Mouse (Mus musculus) erythroblast, embryonic 14.5 days (primary cell): ENCODE data around the gene Prkca. TPM values are rescaled to one million over a fixed set of nuclear protein-coding genes. Genes with fewer than 3 reads are reported as not detected.

Experiments
- H3K27me3 ChIP-seq: 2 replicates; pipeline ENCODE4 v1.6.1; 2012; ENCODE audit warnings: inconsistent platforms; ENCODE audit not compliant: control insufficient read depth
- H3K36me3 ChIP-seq: 2 replicates; pipeline ENCODE4 v1.6.1; 2012; ENCODE audit warnings: mild to moderate bottlenecking, inconsistent platforms; ENCODE audit not compliant: control insufficient read depth
- H3K4me1 ChIP-seq: 2 replicates; pipeline ENCODE4 v1.6.1; 2012; ENCODE audit warnings: inconsistent platforms; ENCODE audit not compliant: control insufficient read depth
- H3K4me3 ChIP-seq: replicated peaks from 2 replicates; pipeline ENCODE3; 2012; ENCODE audit warnings: moderate library complexity, mild to moderate bottlenecking, inconsistent platforms
- H3K9me3 ChIP-seq: 2 replicates; pipeline ENCODE4 v1.6.1; 2012; ENCODE audit warnings: low read length, inconsistent platforms, mixed read lengths; ENCODE audit not compliant: control insufficient read depth
- GATA1 ChIP-seq: IDR thresholded peaks from 2 replicates; pipeline ENCODE4 v1.6.1; 2012; ENCODE audit warnings: low read length, inconsistent platforms, mixed read lengths
- TAL1 ChIP-seq: IDR thresholded peaks from 3 replicates; pipeline ENCODE4 v1.6.1; 2012; ENCODE audit warnings: low read length, inconsistent platforms, mixed read lengths
- polyA plus RNA-seq: library from polyadenylated mRNA; stranded (reverse); fragments of >175 nt; gene quantifications from 2 replicates; pipeline ENCODE4 v1.2.3, GENCODE M21; 2012

Gene Prkca
- polyA plus RNA-seq, 1 experiment, result 0.01 TPM

GRCm38 (mm10) chr11:108325943-108326342 lies 17.8 kb downstream of the Prkca start:
- no peak for TF ChIP-seq TAL1
- TF ChIP-seq GATA1, result no peak
- Histone ChIP-seq H3K9me3 (no peaks in the 10 kb centered on the region), H3K36me3 (no peaks in the 10 kb centered on the region), H3K4me3 (no peak overlapping the region), H3K27me3 (no peaks in the 10 kb centered on the region), H3K4me1 (no peaks in the 10 kb centered on the region)

GRCm38 (mm10) chr11:108322156-108322555 lies 21.6 kb downstream of the Prkca start:
- TF ChIP-seq GATA1 (no peak), TAL1 (no peak)
- no peaks in the 10 kb centered on the region for H3K4me1 ChIP-seq
- no peak overlapping the region for H3K4me3 ChIP-seq
- H3K9me3 ChIP-seq, result no peaks in the 10 kb centered on the region
- H3K36me3 ChIP-seq, result no peaks in the 10 kb centered on the region
- no peaks in the 10 kb centered on the region for H3K27me3 ChIP-seq

- Histone ChIP-seq H3K4me3 (no peak overlapping the region), H3K4me1 (no peaks in the 10 kb centered on the region), H3K9me3 (no peaks in the 10 kb centered on the region), H3K27me3 (no peaks in the 10 kb centered on the region), H3K36me3 (no peaks in the 10 kb centered on the region)
- TF ChIP-seq TAL1 (no peak), GATA1 (no peak)
Observed at GRCm38 (mm10) chr11:108320561-108320960, 23.2 kb downstream of the Prkca start.

- no peaks in the 10 kb centered on the region for H3K36me3 ChIP-seq
- H3K4me3 ChIP-seq, result no peak overlapping the region
- no peaks in the 10 kb centered on the region for H3K4me1 ChIP-seq
- H3K9me3 ChIP-seq, result no peaks in the 10 kb centered on the region
- no peak for TF ChIP-seq GATA1
- no peak for TF ChIP-seq TAL1
- H3K27me3 ChIP-seq, result no peaks in the 10 kb centered on the region
Observed at GRCm38 (mm10) chr11:108319162-108319561, 24.6 kb downstream of the Prkca start.

GRCm38 (mm10) chr11:108317878-108318277 lies 25.9 kb downstream of the Prkca start:
- no peaks in the 10 kb centered on the region for H3K9me3 ChIP-seq
- H3K36me3 ChIP-seq, result no peaks in the 10 kb centered on the region
- TF ChIP-seq GATA1, result no peak
- H3K4me3 ChIP-seq, result no peak overlapping the region
- H3K4me1 ChIP-seq, result no peaks in the 10 kb centered on the region
- H3K27me3 ChIP-seq, result no peaks in the 10 kb centered on the region

GRCm38 (mm10) chr11:108315736-108316135 lies 28.0 kb downstream of the Prkca start:
- Histone ChIP-seq H3K36me3 (no peaks in the 10 kb centered on the region), H3K4me1 (no peaks in the 10 kb centered on the region), H3K27me3 (no peaks in the 10 kb centered on the region), H3K9me3 (no peaks in the 10 kb centered on the region), H3K4me3 (no peak overlapping the region)
- no peak for TF ChIP-seq TAL1
- TF ChIP-seq GATA1, result no peak

- H3K27me3 ChIP-seq, result no peaks in the 10 kb centered on the region
- H3K9me3 ChIP-seq, result no peaks in the 10 kb centered on the region
- no peaks in the 10 kb centered on the region for H3K36me3 ChIP-seq
- TF ChIP-seq GATA1, result no peak
- TF ChIP-seq TAL1, result no peak
- H3K4me3 ChIP-seq, result no peak overlapping the region
- no peaks in the 10 kb centered on the region for H3K4me1 ChIP-seq
Observed at GRCm38 (mm10) chr11:108312516-108312915, 31.2 kb downstream of the Prkca start.

GRCm38 (mm10) chr11:108311912-108312311 lies 31.8 kb downstream of the Prkca start:
- Histone ChIP-seq H3K4me3 (no peak overlapping the region), H3K4me1 (peaks cover 2% of the 10 kb centered on the region; the same call in 1 of the 2 replicates), H3K27me3 (no peaks in the 10 kb centered on the region), H3K9me3 (no peaks in the 10 kb centered on the region), H3K36me3 (no peaks in the 10 kb centered on the region)
- TF ChIP-seq TAL1, result no peak
- no peak for TF ChIP-seq GATA1

GRCm38 (mm10) chr11:108309791-108310190 lies 33.9 kb downstream of the Prkca start:
- Histone ChIP-seq H3K27me3 (no peaks in the 10 kb centered on the region), H3K36me3 (no peaks in the 10 kb centered on the region), H3K9me3 (no peaks in the 10 kb centered on the region), H3K4me3 (no peak overlapping the region), H3K4me1 (peaks cover 2% of the 10 kb centered on the region; the same call in 1 of the 2 replicates)
- TF ChIP-seq TAL1 (no peak), GATA1 (no peak)

- Histone ChIP-seq H3K36me3 (no peaks in the 10 kb centered on the region), H3K4me3 (no peak overlapping the region), H3K9me3 (no peaks in the 10 kb centered on the region), H3K27me3 (no peaks in the 10 kb centered on the region), H3K4me1 (peaks cover 2% of the 10 kb centered on the region; the same call in 1 of the 2 replicates)
- TF ChIP-seq GATA1, result no peak
- TF ChIP-seq TAL1, result no peak
Observed at GRCm38 (mm10) chr11:108308253-108308652, 35.5 kb downstream of the Prkca start.
